Mouse (Mus musculus) c-Kit-positive CD71-positive TER-119-positive erythroid progenitor cells, embryonic 14.5 days (primary cell): ENCODE measurements at regions not wholly inside any gene's neighbourhood (a gene's known extent, or its start where the extent isn't known, plus 50 kb on each side); places are given as distances from the start of the nearest gene placed in this dataset.
A peak's percentile ranks its signal among the peaks of the same experiment; 100 is the strongest.
"Not testable (repeated sequence)": the region's sequence is repeated elsewhere in the genome, so short reads cannot be mapped to it uniquely, and the experiment has no call there.

Experiments used
- DNase-seq: peaks from one replicate; pipeline ENCODE4 v3.0.0-alpha.2; 2013; ENCODE audit warnings: low spot score

- no peak for DNase-seq
Measured at GRCm38 (mm10) chr13:4858341-4858740, 249.4 kb upstream of the Akr1e1 start.

GRCm38 (mm10) chr13:4839481-4839880 is 230.5 kb upstream of the Akr1e1 start:
- DNase-seq = not testable (repeated sequence)

GRCm38 (mm10) chr13:4826756-4827155 is 217.8 kb upstream of the Akr1e1 start:
- no peak for DNase-seq

- DNase-seq = not testable (repeated sequence)
Measured at GRCm38 (mm10) chr13:4825749-4826148, 216.8 kb upstream of the Akr1e1 start.

GRCm38 (mm10) chr13:4806876-4807275 is 197.9 kb upstream of the Akr1e1 start:
- DNase-seq = no peak

- no peak for DNase-seq
Measured at GRCm38 (mm10) chr13:4800666-4801065, 191.7 kb upstream of the Akr1e1 start.

GRCm38 (mm10) chr13:4791139-4791538 is 182.2 kb upstream of the Akr1e1 start:
- no peak for DNase-seq

GRCm38 (mm10) chr13:4790414-4790813 is 181.4 kb upstream of the Akr1e1 start:
- no peak for DNase-seq

- DNase-seq = no peak
Measured at GRCm38 (mm10) chr13:4783290-4783689, 174.3 kb upstream of the Akr1e1 start.

GRCm38 (mm10) chr13:4778264-4778823 is 169.4 kb upstream of the Akr1e1 start:
- not testable (repeated sequence) for DNase-seq

GRCm38 (mm10) chr13:4776855-4777254 is 167.9 kb upstream of the Akr1e1 start:
- DNase-seq = no peak

- no peak for DNase-seq
Measured at GRCm38 (mm10) chr13:4772324-4772723, 163.3 kb upstream of the Akr1e1 start.

GRCm38 (mm10) chr13:4771120-4772075 is 162.4 kb upstream of the Akr1e1 start:
- peak; percentile 0 for DNase-seq

GRCm38 (mm10) chr13:4759965-4760364 is 151.0 kb upstream of the Akr1e1 start:
- no peak for DNase-seq

- no peak for DNase-seq
Measured at GRCm38 (mm10) chr13:4756529-4756928, 147.6 kb upstream of the Akr1e1 start.

- DNase-seq = no peak
Measured at GRCm38 (mm10) chr13:4742930-4743329, 134.0 kb upstream of the Akr1e1 start.

- not testable (repeated sequence) for DNase-seq
Measured at GRCm38 (mm10) chr13:4716299-4716698, 107.3 kb upstream of the Akr1e1 start.

GRCm38 (mm10) chr13:4714724-4715123 is 105.8 kb upstream of the Akr1e1 start:
- no peak for DNase-seq

GRCm38 (mm10) chr13:4712698-4713097 is 103.7 kb upstream of the Akr1e1 start:
- DNase-seq = no peak

- DNase-seq = not testable (repeated sequence)
Measured at GRCm38 (mm10) chr13:4699591-4699990, 90.6 kb upstream of the Akr1e1 start.

- peak; percentile 4 for DNase-seq
Measured at GRCm38 (mm10) chr13:4666375-4667140, 57.6 kb upstream of the Akr1e1 start.

- no peak for DNase-seq
Measured at GRCm38 (mm10) chr13:4663390-4663789, 54.4 kb upstream of the Akr1e1 start.
